Mouse (Mus musculus) frontal cortex, postnatal 25 days (tissue): ENCODE data around the gene Tnfrsf13c.
"Not testable (repeated sequence)": the region's sequence is repeated elsewhere in the genome, so short reads cannot be mapped to it uniquely, and the experiment has no call there.

Experiments used
- DNase-seq, 2 experiments: peaks; one replicate each; pipeline ENCODE4 v3.0.0; 2022; ENCODE audit warnings: low spot score in 2 of 2

Gene Tnfrsf13c

GRCm38 (mm10) chr15:82223657-82224601 lies at the start of gene Tnfrsf13c:
Tnfrsf13c (minus strand) TSS chr15:82224369.
- no peak for DNase-seq

- DNase-seq, result no peak
These were observed 48.1 kb upstream of the Tnfrsf13c start for GRCm38 (mm10) chr15:82272295-82272694.

GRCm38 (mm10) chr15:82271201-82271600 lies 47.0 kb upstream of the Tnfrsf13c start:
- DNase-seq, result peak; percentile 40 to 68

GRCm38 (mm10) chr15:82268783-82269182 lies 44.6 kb upstream of the Tnfrsf13c start:
- DNase-seq, result no peak

- no peak for DNase-seq
These were observed 44.0 kb upstream of the Tnfrsf13c start for GRCm38 (mm10) chr15:82268185-82268584.

- DNase-seq, result peak; percentile 66 to 70
These were observed 42.2 kb upstream of the Tnfrsf13c start for GRCm38 (mm10) chr15:82266356-82266755.

GRCm38 (mm10) chr15:82259510-82259909 lies 35.3 kb upstream of the Tnfrsf13c start:
- DNase-seq, result peak; percentile 68 to 75

- DNase-seq, result peak; percentile 61 to 70
These were observed 31.8 kb upstream of the Tnfrsf13c start for GRCm38 (mm10) chr15:82255944-82256383.

- DNase-seq, result no peak
These were observed 31.1 kb upstream of the Tnfrsf13c start for GRCm38 (mm10) chr15:82255248-82255647.

GRCm38 (mm10) chr15:82252097-82252496 lies 27.9 kb upstream of the Tnfrsf13c start, which contains the start of gene 1500009C09Rik:
1500009C09Rik (plus strand) TSS chr15:82252397.
- DNase-seq, result no peak

- DNase-seq, result no peak
These were observed 27.4 kb upstream of the Tnfrsf13c start for GRCm38 (mm10) chr15:82251579-82251978.

- no peak for DNase-seq
These were observed 23.1 kb upstream of the Tnfrsf13c start for GRCm38 (mm10) chr15:82247131-82247776.

- not testable (repeated sequence) for DNase-seq
These were observed 20.6 kb upstream of the Tnfrsf13c start for GRCm38 (mm10) chr15:82244805-82245161.

GRCm38 (mm10) chr15:82244115-82244804 lies 20.1 kb upstream of the Tnfrsf13c start, which contains the start of gene Cenpm:
Cenpm (minus strand) TSS chr15:82244748.
- peak; percentile 89 to 92 for DNase-seq

GRCm38 (mm10) chr15:82243742-82244114 lies 19.6 kb upstream of the Tnfrsf13c start:
- no peak for DNase-seq

- DNase-seq, result no peak
These were observed 19.1 kb upstream of the Tnfrsf13c start for GRCm38 (mm10) chr15:82243311-82243710.

- peak; percentile 75 to 85 for DNase-seq
These were observed 12.4 kb upstream of the Tnfrsf13c start for GRCm38 (mm10) chr15:82236565-82236964.

- DNase-seq, result no peak
These were observed 11.5 kb upstream of the Tnfrsf13c start for GRCm38 (mm10) chr15:82235661-82236060.

GRCm38 (mm10) chr15:82232651-82233050 lies 8.5 kb upstream of the Tnfrsf13c start:
- DNase-seq, result no peak

GRCm38 (mm10) chr15:82231591-82232378 lies 7.6 kb upstream of the Tnfrsf13c start:
- no peak for DNase-seq

GRCm38 (mm10) chr15:82231100-82231499 lies 6.9 kb upstream of the Tnfrsf13c start:
- DNase-seq, result no peak
